Mouse (Mus musculus): ENCODE measurements at regions not wholly inside any gene's neighbourhood (a gene's known extent, or its start where the extent isn't known, plus 50 kb on each side); places are given as distances from the start of the nearest gene placed in this dataset.

- DNase-seq = no peak
Observed at GRCm38 (mm10) chr17:48592457-48592856, 137.8 kb downstream of the Unc5cl start.

- DNase-seq = no peak
Observed at GRCm38 (mm10) chr17:48595418-48595963, 140.8 kb downstream of the Unc5cl start.

DNA sequence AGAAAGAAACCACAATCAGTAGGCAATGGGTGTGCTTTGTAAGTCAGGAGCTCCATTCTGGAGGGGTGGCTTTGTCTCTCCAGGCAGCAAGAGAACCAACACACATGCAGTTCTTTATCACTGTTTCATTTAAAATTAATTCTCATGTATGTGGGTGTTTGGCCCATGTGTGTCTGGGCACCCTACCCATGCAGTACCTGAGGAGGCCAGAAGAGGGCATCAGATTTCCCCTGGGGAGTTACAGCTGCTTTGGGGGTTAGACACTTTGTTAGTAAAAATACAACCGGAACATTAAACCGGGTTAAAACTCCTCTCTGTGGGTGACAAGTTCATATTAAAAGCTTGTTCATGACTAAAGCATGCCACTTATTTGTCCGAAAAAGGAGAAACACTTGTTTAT is 141.7 kb downstream of the Unc5cl start:
- DNase-seq = peak; percentile 12

GRCm38 (mm10) chr17:48597301-48597700 is 142.6 kb downstream of the Unc5cl start:
- DNase-seq = no peak

DNA sequence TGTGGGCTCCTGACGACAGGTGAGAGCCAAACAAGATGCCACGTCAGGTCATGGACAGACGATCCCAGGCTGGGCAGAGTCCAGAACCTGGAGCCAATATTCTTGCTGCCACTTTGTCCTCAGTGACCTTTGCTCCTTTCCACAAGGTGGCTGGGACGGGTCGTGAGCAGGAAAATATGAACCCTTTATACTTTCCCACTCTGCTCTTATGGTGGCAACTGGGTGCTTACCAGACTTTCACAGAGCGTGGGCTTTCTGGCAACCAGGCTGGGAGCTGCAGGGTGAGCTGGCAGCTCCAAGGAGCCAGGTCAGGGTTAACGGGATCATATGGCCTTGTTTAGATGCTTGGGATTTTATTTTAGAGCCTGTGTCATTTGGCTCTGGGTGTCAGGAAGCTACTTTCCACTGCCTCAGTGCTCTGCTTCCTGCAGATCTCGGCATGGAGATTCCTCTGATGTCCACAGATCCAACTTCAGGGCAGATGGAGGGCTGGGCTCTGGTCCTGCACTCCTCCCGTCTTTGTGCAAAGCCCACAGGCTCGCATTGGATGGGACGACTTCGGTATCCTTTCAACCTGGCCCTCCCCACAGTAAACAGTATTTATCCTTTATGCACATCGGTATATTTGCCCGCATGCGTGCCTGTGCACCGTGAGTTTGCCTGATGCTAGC is 143.9 kb downstream of the Unc5cl start:
- no peak for DNase-seq

DNA sequence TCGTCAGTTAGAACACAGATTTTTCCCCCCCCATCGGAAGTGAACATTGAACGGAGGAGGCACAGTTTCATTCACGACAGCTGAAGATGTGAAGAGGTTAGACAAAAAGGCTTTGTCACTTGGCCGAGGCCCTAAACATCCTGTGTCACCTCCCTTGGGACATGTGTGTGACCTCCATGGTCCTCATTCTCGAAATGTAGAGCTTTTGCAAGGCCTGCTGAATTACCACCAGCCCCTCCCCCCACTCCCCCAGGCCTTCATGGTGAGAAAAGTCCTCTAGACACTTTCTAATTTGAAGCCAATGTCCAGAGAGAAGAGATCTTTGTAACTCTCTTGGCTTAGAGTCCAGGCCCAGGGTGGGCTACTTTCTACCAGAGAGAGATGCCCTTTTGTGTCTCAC is 145.5 kb downstream of the Unc5cl start:
- DNase-seq = no peak

DNA sequence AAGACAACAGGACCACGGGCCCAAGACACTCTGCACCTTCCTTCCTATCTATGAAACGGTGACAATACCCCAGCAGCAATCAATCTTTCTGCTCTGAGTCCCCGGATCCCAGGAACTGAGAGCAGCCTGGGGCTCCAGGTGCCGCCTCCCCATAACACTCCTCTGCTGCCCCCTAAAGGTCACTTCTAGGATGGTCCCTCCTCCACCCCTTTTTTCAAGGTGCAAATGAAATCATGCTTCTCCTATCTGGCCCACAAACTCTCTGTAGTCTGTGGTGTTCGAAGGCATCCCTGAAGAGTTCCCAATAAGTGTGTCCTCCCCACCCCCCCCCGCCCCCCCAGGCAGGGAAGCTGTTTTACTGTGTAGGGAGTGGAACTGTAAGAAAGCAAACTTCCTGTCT is 147.9 kb downstream of the Unc5cl start:
- peak; percentile 67 for DNase-seq

GRCm38 (mm10) chr17:48606767-48607166 is 152.1 kb downstream of the Unc5cl start:
- DNase-seq = no peak

DNA sequence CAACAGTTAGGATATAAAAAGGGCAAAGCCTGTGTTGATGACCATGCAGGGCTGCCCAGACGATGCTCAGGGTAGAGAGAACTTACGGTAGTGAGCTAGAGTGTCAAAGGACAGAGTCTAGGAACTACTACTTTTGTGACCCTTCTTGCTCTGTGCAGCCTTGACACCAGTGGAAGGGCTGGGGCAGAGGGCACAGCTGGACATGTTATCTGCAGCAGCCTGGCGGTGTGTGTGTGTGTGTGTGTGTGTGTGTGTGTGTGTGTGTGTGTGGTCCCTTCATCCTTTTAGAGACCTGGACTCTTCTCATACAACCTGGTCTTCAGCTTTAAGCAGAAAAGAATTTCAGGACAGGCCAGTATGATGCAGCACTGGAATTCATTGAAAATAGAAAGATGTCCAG is 153.6 kb downstream of the Unc5cl start:
- no peak for DNase-seq

DNA sequence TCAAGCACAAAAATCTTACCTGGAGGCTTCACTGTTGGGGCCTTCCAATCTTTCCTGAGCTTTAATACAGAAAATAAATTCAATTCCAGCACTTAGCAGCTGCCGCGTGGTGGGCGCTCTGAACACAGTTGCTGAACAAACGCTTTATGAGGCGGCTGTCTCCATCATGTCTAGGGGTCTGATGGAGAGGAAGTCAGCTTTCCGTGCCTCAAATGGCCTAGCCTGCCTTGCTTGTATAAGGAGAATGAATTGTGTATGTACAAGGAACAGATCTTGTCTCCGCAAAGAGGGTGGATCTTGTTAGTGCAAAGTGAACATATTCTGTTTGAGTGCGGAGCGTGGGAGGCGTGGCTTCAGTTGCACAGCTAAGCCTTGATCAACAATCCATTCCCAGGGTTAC is 155.4 kb downstream of the Unc5cl start:
- no peak for DNase-seq

DNA sequence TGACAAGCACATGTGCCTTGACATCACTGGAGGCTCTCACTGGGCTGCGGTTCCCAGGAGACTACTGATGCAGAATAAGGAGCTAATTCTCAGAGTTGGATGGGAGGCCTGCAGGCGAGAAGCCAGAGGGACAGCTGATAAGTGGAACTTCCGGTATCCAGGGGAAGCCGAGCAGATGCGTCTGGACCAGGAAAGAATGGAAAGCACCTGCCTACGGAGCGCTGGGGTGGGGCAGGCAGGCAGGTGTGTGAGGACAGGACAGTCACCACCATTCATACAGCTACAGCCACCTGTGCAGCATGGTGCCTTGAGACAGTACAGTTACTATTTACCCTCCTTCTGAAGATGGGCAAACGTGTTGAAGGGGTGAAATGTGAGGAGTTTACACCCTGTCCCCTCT is 156.1 kb downstream of the Unc5cl start:
- DNase-seq = no peak

DNA sequence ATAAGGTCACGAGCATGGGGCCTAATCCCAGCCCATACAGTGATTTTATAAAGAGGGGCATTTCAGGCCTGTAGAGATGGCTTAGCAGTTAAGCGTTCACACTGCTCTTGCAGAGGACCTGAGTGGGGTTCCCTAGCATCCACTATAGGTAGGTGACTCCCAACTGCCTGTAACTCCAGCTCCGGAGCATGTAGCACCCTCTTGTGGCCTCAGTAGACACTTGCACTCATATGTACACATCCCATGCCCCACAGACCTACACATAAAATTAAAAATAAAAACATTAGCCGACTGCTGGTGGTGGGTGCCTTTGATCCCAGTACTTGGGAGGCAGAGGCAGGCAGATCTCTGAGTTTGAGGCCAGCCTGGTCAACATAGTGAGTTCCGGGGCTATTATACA is 158.8 kb downstream of the Unc5cl start:
- DNase-seq = no peak

DNA sequence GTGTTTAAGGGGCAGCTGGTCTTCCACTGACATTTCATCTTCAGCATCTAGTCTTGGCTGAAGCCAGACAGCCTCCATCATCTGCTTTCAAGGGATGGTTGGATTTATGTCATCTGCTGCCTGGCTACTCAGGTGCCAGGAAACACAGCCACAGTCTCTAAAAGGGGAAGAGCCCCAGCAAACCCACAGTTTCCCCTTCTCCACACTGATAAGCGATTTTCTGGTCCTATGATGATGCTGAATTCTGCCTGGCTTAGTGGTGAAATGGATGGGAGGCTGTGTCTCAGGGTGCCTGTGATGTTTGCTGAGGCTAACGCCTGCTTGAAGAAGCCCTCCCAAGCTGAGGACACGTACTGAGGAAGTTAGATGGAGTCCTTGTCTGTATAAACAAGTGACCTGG is 160.5 kb downstream of the Unc5cl start:
- DNase-seq = no peak

DNA sequence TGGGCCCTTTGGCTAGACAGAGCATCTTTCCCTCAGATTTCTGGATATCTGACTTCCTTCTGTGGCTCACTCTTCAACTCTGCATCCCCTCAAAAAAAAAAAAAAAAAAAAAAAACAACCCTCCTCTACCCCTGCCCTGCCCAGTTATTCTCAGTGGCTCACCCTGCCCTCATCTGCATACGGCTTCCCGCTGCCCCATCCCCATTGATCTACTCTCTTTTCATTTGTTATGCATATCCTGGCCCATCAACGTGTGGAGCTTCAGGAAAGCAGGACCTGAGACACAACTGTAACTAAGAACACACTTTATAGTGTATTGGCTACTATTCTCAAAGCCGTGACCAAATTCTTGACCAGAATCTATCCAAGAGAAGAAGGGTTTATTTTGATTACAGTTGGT is 161.5 kb downstream of the Unc5cl start:
- no peak for DNase-seq

DNA sequence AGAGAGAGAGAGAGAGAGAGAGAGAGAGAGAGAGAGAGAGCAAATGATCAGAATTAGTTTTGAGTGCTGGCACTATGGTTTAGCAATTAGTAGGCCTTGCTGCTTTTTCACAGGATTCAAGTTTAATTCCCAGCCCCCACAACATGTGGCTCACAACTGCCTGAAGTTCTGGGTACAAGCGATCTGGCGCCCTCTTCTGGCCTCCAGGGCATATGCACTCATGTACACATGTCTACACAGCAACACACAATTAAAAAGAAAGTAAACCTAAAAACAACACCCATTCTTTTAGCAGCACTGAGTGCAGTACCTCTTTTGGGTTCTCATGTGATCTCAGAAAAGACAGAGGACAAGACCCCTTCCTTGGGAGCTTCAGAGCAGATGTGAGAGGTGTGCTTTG is 166.2 kb downstream of the Unc5cl start:
- no peak for DNase-seq

DNA sequence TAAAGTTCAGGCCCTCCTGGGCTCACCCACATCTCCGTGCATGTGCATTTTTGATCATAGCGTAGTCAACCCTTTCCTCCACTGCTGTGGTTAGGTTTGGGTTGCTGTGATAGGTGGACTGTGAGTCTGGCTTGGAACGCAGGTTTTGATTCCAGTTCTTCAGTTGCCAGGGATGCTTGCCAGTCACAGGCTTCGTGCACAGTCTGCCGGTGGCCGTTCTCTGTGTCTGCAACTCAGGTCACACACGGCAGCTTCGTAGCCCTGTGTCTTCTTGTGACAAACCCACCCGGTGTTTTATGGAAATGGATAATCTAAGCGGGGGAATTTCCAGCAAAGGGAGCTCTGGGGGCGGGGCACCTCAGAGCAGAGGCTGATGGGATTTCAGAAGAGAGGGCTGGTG is 167.0 kb downstream of the Unc5cl start:
- no peak for DNase-seq

- no peak for DNase-seq
Observed at GRCm38 (mm10) chr17:48624937-48625336, 170.2 kb downstream of the Unc5cl start.

DNA sequence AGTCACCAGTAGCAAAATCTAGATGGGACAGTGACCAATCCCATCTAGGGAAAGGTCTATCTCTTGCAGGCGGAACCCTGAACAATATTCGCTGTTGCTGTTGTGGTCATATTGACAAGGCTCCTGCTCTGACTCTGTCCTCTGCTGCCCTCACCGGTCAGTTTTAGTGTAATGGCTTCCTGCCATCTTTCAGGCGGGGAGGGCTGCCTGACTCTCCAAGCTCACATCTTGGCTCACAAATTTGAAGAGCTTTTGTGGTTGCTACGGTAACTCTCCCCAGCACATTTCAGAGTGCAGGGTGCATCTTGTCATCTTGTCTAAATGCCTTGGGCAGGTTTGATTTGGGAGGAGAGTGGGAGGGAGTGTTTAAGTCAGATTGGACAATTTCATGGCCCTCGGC is 171.3 kb downstream of the Unc5cl start:
- no peak for DNase-seq

GRCm38 (mm10) chr17:48639611-48640010 is 184.9 kb downstream of the Unc5cl start:
- no peak for DNase-seq

- no peak for DNase-seq
Observed at GRCm38 (mm10) chr17:48643533-48644019, 188.9 kb downstream of the Unc5cl start.

GRCm38 (mm10) chr17:48645056-48645455 is 190.4 kb downstream of the Unc5cl start:
- no peak for DNase-seq

GRCm38 (mm10) chr17:48646626-48647195 is 192.0 kb downstream of the Unc5cl start:
- DNase-seq = no peak

GRCm38 (mm10) chr17:48647431-48647830 is 192.7 kb downstream of the Unc5cl start:
- no peak for DNase-seq

- DNase-seq = no peak
Observed at GRCm38 (mm10) chr17:48650556-48650955, 195.9 kb downstream of the Unc5cl start.

DNA sequence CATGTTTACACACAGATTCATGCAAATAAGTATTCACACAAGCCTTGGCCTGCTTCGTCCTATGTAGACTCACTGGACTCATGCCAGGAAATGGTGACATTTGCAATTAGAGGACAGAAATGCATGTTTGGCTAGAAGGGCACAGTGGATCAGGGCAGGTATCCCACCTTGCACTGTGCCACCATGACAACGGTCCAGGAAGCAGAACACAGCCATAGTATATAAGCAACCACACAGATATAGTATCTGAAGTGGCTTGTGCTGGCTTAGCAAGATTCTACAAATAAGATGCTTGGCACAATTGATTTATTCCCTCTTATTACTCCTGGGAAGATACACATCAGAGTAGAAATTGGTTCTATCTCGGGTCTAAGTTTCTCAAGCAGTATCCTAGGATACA is 218.0 kb downstream of the Unc5cl start:
- no peak for DNase-seq
